Mouse (Mus musculus): Measurements from ENCODE around the gene Ago3. TPM values are rescaled to one million over a fixed set of nuclear protein-coding genes. Genes with fewer than 3 reads are reported as not detected.

The Ago3 gene
- polyA plus RNA-seq, 1 experiment: 13.3 TPM

- TF ChIP-seq CTCF (IDR thresholded peaks at IDR 0.05; ENCODE audit: borderline replicate concordance, insufficient read depth, low read depth, low read length): no peak
- TF ChIP-seq POLR2A (IDR thresholded peaks at IDR 0.05; ENCODE audit: borderline replicate concordance, insufficient read depth, low read length): no peak
- Histone ChIP-seq H3K4me3 (replicated peaks; ENCODE audit: insufficient read depth, low read depth, low read length) (peak overlapping the region; percentile 46), H3K27ac (ENCODE audit: insufficient read depth, low read length) (peak overlapping the region; percentile 73), H3K4me1 (ENCODE audit: control insufficient read depth, insufficient read depth, low read length) (peaks cover 7% of the 10 kb centered on the region), H3K27me3 (ENCODE audit: control insufficient read depth, insufficient read depth, low read length) (no peaks in the 10 kb centered on the region)
- DNase-seq: peak; percentile 78 to 79
- 2% methylated on average over 34 of the region's 34 CpGs for WGBS
Measured at GRCm38 (mm10) chr4:126296617-126297101, 132.7 kb downstream of the Ago3 start.

DNA sequence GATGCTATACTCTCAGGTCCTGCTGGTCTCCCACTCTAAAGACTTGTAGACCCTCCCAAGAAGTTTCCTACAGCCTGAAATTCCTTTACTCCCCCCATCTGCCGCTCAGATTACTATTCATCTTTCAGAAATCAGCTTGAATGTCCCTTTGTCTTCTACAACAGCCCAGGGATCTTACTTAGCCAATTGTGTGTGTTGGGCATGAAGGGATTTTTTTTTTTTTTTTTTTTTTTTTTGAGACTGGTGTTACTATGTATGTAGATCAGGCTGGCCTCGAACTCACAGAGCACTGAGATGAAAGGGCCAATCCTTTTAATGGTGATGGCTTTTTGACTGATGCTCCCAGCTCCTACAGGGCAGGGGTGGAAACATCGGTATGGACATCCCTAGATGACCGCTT, 133.4 kb downstream of the Ago3 start:
- H3K4me3 ChIP-seq (replicated peaks; ENCODE audit: insufficient read depth, low read depth, low read length): no peak overlapping the region
- no peak overlapping the region for H3K27ac ChIP-seq (ENCODE audit: insufficient read depth, low read length)
- DNase-seq: no peak
- no peaks in the 10 kb centered on the region for H3K27me3 ChIP-seq (ENCODE audit: control insufficient read depth, insufficient read depth, low read length)
- H3K4me1 ChIP-seq (ENCODE audit: control insufficient read depth, insufficient read depth, low read length): 0 out of 2 replicates have a peak, but pooled peaks cover 4% of the 10 kb centered on the region
- TF ChIP-seq POLR2A (IDR thresholded peaks at IDR 0.05; ENCODE audit: borderline replicate concordance, insufficient read depth, low read length) (no peak), CTCF (IDR thresholded peaks at IDR 0.05; ENCODE audit: borderline replicate concordance, insufficient read depth, low read depth, low read length) (no peak)
- 74% methylated on average over 4 of the region's 4 CpGs for WGBS

GRCm38 (mm10) chr4:126295152-126295551, 134.2 kb downstream of the Ago3 start:
- DNase-seq: no peak
- no peak for TF ChIP-seq CTCF (IDR thresholded peaks at IDR 0.05; ENCODE audit: borderline replicate concordance, insufficient read depth, low read depth, low read length)
- no peak overlapping the region for H3K27ac ChIP-seq (ENCODE audit: insufficient read depth, low read length)
- H3K4me1 ChIP-seq (ENCODE audit: control insufficient read depth, insufficient read depth, low read length): 0 out of 2 replicates have a peak, but pooled peaks cover 4% of the 10 kb centered on the region
- WGBS: 60% methylated on average over 6 of the region's 6 CpGs
- no peaks in the 10 kb centered on the region for H3K27me3 ChIP-seq (ENCODE audit: control insufficient read depth, insufficient read depth, low read length)
- no peak overlapping the region for H3K4me3 ChIP-seq (replicated peaks; ENCODE audit: insufficient read depth, low read depth, low read length)

DNA sequence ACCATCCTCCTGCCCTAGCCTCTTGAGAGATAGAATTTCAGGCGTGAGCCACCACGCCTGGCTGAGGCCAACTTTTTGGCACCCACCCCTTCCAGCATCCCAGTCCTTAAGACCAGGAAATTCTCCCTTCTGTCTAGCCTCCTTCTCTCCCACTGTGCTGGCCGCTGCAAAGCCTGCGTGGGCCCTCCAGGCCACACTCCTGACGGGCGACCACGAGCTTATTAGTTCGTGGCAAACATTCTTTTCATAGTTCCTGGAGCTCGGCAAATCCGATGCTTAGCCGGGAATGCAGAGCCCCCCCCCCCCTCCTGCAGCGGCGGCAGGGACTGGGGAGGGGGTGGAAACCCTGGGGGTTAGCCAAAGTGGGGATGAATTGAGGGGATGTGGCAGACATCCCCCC, 138.2 kb downstream of the Ago3 start:
- H3K27me3 ChIP-seq (ENCODE audit: control insufficient read depth, insufficient read depth, low read length): peaks cover 3% of the 10 kb centered on the region; the same call in 1 of the 2 replicates
- no peak overlapping the region for H3K27ac ChIP-seq (ENCODE audit: insufficient read depth, low read length)
- H3K4me1 ChIP-seq (ENCODE audit: control insufficient read depth, insufficient read depth, low read length): no peaks in the 10 kb centered on the region
- WGBS: 33% methylated on average over 13 of the region's 13 CpGs
- H3K4me3 ChIP-seq (replicated peaks; ENCODE audit: insufficient read depth, low read depth, low read length): no peak overlapping the region
- no peak for TF ChIP-seq CTCF (IDR thresholded peaks at IDR 0.05; ENCODE audit: borderline replicate concordance, insufficient read depth, low read depth, low read length)
- no peak for TF ChIP-seq POLR2A (IDR thresholded peaks at IDR 0.05; ENCODE audit: borderline replicate concordance, insufficient read depth, low read length)
- DNase-seq: no peak

GRCm38 (mm10) chr4:126290314-126290713, 139.0 kb downstream of the Ago3 start:
- H3K27me3 ChIP-seq (ENCODE audit: control insufficient read depth, insufficient read depth, low read length): peaks cover 3% of the 10 kb centered on the region; the same call in 1 of the 2 replicates
- WGBS: 92% methylated on average over 8 of the region's 8 CpGs
- TF ChIP-seq POLR2A (IDR thresholded peaks at IDR 0.05; ENCODE audit: borderline replicate concordance, insufficient read depth, low read length) (no peak), CTCF (IDR thresholded peaks at IDR 0.05; ENCODE audit: borderline replicate concordance, insufficient read depth, low read depth, low read length) (no peak)
- H3K27ac ChIP-seq (ENCODE audit: insufficient read depth, low read length): no peak overlapping the region
- no peaks in the 10 kb centered on the region for H3K4me1 ChIP-seq (ENCODE audit: control insufficient read depth, insufficient read depth, low read length)
- H3K4me3 ChIP-seq (replicated peaks; ENCODE audit: insufficient read depth, low read depth, low read length): no peak overlapping the region
- DNase-seq: no peak

- TF ChIP-seq POLR2A (IDR thresholded peaks at IDR 0.05; ENCODE audit: borderline replicate concordance, insufficient read depth, low read length) (no peak), CTCF (IDR thresholded peaks at IDR 0.05; ENCODE audit: borderline replicate concordance, insufficient read depth, low read depth, low read length) (no peak)
- H3K27me3 ChIP-seq (ENCODE audit: control insufficient read depth, insufficient read depth, low read length): peaks cover 3% of the 10 kb centered on the region; the same call in 1 of the 2 replicates
- WGBS: 32% methylated on average over 17 of the region's 17 CpGs
- no peaks in the 10 kb centered on the region for H3K4me1 ChIP-seq (ENCODE audit: control insufficient read depth, insufficient read depth, low read length)
- no peak overlapping the region for H3K27ac ChIP-seq (ENCODE audit: insufficient read depth, low read length)
- no peak overlapping the region for H3K4me3 ChIP-seq (replicated peaks; ENCODE audit: insufficient read depth, low read depth, low read length)
- no peak for DNase-seq
Measured at GRCm38 (mm10) chr4:126288085-126288666, 141.2 kb downstream of the Ago3 start.

DNA sequence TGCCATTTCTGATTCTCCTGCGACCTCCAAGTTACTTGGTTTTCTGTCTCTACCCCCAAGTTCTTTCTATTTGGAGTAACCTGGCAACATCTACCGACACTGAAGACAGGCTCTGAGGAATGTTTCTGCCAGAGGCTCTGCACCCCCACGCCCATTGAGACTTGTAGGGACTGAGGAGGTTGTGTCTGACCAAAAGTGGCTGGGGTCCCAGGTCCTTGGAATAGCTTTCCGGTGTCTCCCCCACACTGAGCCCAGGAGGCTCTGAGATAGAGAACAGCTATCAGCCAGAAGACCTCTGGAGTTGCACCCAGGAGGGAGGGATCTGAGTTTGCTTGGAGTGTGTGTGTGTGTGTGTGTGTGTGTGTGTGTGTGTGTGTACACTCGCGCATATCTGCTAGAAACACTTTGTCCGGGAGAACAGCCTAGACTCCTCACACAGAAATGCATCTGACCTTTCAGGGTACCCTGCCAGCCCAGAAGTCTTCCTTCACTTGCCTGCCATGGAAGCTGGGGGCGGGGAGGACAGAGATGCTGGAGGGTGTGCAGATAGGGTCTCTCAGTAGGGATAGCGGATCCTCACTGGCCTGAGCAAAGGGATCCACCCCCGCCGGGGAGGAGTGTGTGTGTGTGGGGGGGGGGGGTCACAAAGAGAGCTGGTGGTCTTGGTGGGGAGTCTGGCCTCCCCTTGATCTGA, 141.9 kb downstream of the Ago3 start:
- H3K4me3 ChIP-seq (replicated peaks; ENCODE audit: insufficient read depth, low read depth, low read length): no peak overlapping the region
- TF ChIP-seq POLR2A (IDR thresholded peaks at IDR 0.05; ENCODE audit: borderline replicate concordance, insufficient read depth, low read length) (no peak), CTCF (IDR thresholded peaks at IDR 0.05; ENCODE audit: borderline replicate concordance, insufficient read depth, low read depth, low read length) (no peak)
- 35% methylated on average over 11 of the region's 11 CpGs for WGBS
- H3K27ac ChIP-seq (ENCODE audit: insufficient read depth, low read length): no peak overlapping the region
- H3K27me3 ChIP-seq (ENCODE audit: control insufficient read depth, insufficient read depth, low read length): peaks cover 3% of the 10 kb centered on the region; the same call in 1 of the 2 replicates
- no peaks in the 10 kb centered on the region for H3K4me1 ChIP-seq (ENCODE audit: control insufficient read depth, insufficient read depth, low read length)
- DNase-seq: no peak

GRCm38 (mm10) chr4:126286492-126286891, 142.9 kb downstream of the Ago3 start, which contains the start of gene Col8a2:
Gene Col8a2, plus strand, starts transcription at chr4:126286793.
- Histone ChIP-seq H3K27me3 (ENCODE audit: control insufficient read depth, insufficient read depth, low read length) (peaks cover 3% of the 10 kb centered on the region; the same call in 1 of the 2 replicates), H3K27ac (ENCODE audit: insufficient read depth, low read length) (no peak within 1 kb of the TSS), H3K4me3 (replicated peaks; ENCODE audit: insufficient read depth, low read depth, low read length) (no peak within 1 kb of the TSS), H3K4me1 (ENCODE audit: control insufficient read depth, insufficient read depth, low read length) (no peaks in the 10 kb centered on the region)
- no peak for TF ChIP-seq POLR2A (IDR thresholded peaks at IDR 0.05; ENCODE audit: borderline replicate concordance, insufficient read depth, low read length)
- no peak for TF ChIP-seq CTCF (IDR thresholded peaks at IDR 0.05; ENCODE audit: borderline replicate concordance, insufficient read depth, low read depth, low read length)
- DNase-seq: no peak
- WGBS: 3% methylated on average over 42 of the region's 42 CpGs
